Mouse (Mus musculus) hindbrain, embryonic 16.5 days (tissue): Measurements from ENCODE around the gene Gm21983. TPM values are rescaled to one million over a fixed set of nuclear protein-coding genes. Genes with fewer than 3 reads are reported as not detected.

Experiments
- ATAC-seq: fragments of 200-750 bp; cut with Nextera tagmentation; 2 replicates; pipeline ENCODE4 v1.8.0; 2017; ENCODE audit warnings: moderate TSS enrichment, moderate library complexity
- H3K27ac ChIP-seq: fragments of 300-500 bp; sonication (generic); 2 replicates; pipeline ENCODE4 v1.5.1; 2014; ENCODE audit warnings: low read depth, mild to moderate bottlenecking, control low read depth, low read length, moderate library complexity
- H3K27me3 ChIP-seq: fragments of 300-500 bp; sonication (generic); replicated peaks from 2 replicates; pipeline ENCODE4 v1.6.1; 2014; ENCODE audit warnings: low read length; ENCODE audit not compliant: control insufficient read depth, insufficient read depth
- H3K36me3 ChIP-seq: fragments of 300-500 bp; sonication (generic); 2 replicates; pipeline ENCODE4 v1.6.1; 2014; ENCODE audit warnings: mild to moderate bottlenecking, low read length, moderate library complexity, mixed read lengths; ENCODE audit not compliant: control insufficient read depth, insufficient read depth
- H3K4me1 ChIP-seq: fragments of 300-500 bp; sonication (generic); 2 replicates; pipeline ENCODE4 v1.6.1; 2014; ENCODE audit warnings: low read depth, low read length; ENCODE audit not compliant: control insufficient read depth, insufficient read depth
- H3K4me2 ChIP-seq: fragments of 300-500 bp; sonication (generic); 2 replicates; pipeline ENCODE4 v1.6.1; 2014; ENCODE audit warnings: mild to moderate bottlenecking, low read length, control low read depth, moderate library complexity
- H3K4me3 ChIP-seq: fragments of 300-500 bp; sonication (generic); 2 replicates; pipeline ENCODE4 v1.5.1; 2014; ENCODE audit warnings: mild to moderate bottlenecking, low read length, control low read depth, moderate library complexity
- H3K9ac ChIP-seq: fragments of 300-500 bp; sonication (generic); 2 replicates; pipeline ENCODE4 v1.6.1; 2014; ENCODE audit warnings: low read depth, mild to moderate bottlenecking, control low read depth, low read length, moderate library complexity
- H3K9me3 ChIP-seq: fragments of 300-500 bp; sonication (generic); 2 replicates; pipeline ENCODE4 v1.6.1; 2014; ENCODE audit warnings: mild to moderate bottlenecking, low read length, moderate library complexity; ENCODE audit not compliant: control insufficient read depth
- WGBS: fragments of 180-500 bp; shearing (Covaris S2); extraction: QIAGEN DNeasy Blood & Tissue Kit; methylation state at CpG from one replicate; pipeline ENCODE4 v1.1.7; 2014; 5-methylcytosine and 5-hydroxymethylcytosine counted together
- polyA plus RNA-seq: library from polyadenylated mRNA; unstranded; fragments of >200 nt; fragmentation: Nextera tagmentation; extraction: Ambion mirVana; gene quantifications from 2 replicates; pipeline ENCODE4 v1.2.1, GENCODE M21; 2015

Gm21983 gene
- polyA plus RNA-seq, 1 experiment from 2014 or later = not detected

GRCm38 (mm10) chr7:27166229-27166613 is 14.7 kb downstream of the Gm21983 start:
- H3K36me3 ChIP-seq = peaks cover 4% of the 10 kb centered on the region; the same call in 1 of the 2 replicates
- peak overlapping the region; percentile 85 for H3K4me2 ChIP-seq
- H3K27ac ChIP-seq = peak overlapping the region; percentile 98
- no peaks in the 10 kb centered on the region for H3K9me3 ChIP-seq
- H3K27me3 ChIP-seq = no peaks in the 10 kb centered on the region
- peak; percentile 63 for ATAC-seq
- WGBS = under 1% methylated on average over 26 of the region's 43 CpGs
- H3K4me3 ChIP-seq = peak overlapping the region; percentile 81
- H3K4me1 ChIP-seq = peaks cover 52% of the 10 kb centered on the region
- peak overlapping the region; percentile 91 for H3K9ac ChIP-seq

DNA sequence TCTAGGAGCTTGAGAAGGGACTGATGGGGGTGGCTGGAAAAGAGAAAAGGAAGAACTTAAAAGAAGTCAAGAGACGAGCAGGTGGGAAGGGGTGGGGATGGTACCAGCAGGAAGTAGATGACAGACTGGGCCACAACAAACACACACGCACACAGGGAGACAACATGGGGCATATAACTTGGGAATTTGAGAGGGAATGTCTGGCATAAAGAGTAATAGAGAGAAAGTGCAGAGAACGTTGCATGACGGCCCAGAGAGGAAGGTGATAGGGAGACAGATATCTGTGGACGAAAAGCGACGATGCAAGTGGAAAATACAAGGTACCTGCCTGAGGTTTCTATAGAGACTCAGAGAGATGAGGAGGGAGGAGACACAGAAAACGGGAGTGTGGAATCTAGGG is 15.2 kb downstream of the Gm21983 start:
- Histone ChIP-seq H3K4me2 (peak overlapping the region; percentile 85), H3K27me3 (no peaks in the 10 kb centered on the region), H3K9me3 (no peaks in the 10 kb centered on the region), H3K9ac (peak overlapping the region; percentile 91), H3K36me3 (peaks cover 4% of the 10 kb centered on the region; the same call in 1 of the 2 replicates), H3K4me1 (peaks cover 57% of the 10 kb centered on the region), H3K4me3 (peak overlapping the region; percentile 81), H3K27ac (peak overlapping the region; percentile 98)
- under 1% methylated on average over 8 of the region's 8 CpGs for WGBS
- ATAC-seq = 0 out of 2 replicates have a peak, but pooled peaks have one; percentile 1

GRCm38 (mm10) chr7:27165007-27165655 is 15.8 kb downstream of the Gm21983 start:
- peak overlapping the region; percentile 91 for H3K9ac ChIP-seq
- peak overlapping the region; percentile 98; the same call in 1 of the 2 replicates for H3K27ac ChIP-seq
- peak overlapping the region; percentile 85 for H3K4me2 ChIP-seq
- peaks cover 4% of the 10 kb centered on the region; the same call in 1 of the 2 replicates for H3K36me3 ChIP-seq
- no peaks in the 10 kb centered on the region for H3K9me3 ChIP-seq
- H3K4me1 ChIP-seq = peaks cover 61% of the 10 kb centered on the region
- 70% methylated on average over 23 of the region's 23 CpGs for WGBS
- H3K4me3 ChIP-seq = peak overlapping the region; percentile 81
- peak; percentile 5; the same call in 1 of the 2 replicates for ATAC-seq
- H3K27me3 ChIP-seq = no peaks in the 10 kb centered on the region

- Histone ChIP-seq H3K9ac (peak overlapping the region; percentile 91), H3K9me3 (no peaks in the 10 kb centered on the region), H3K4me1 (peaks cover 66% of the 10 kb centered on the region), H3K36me3 (peaks cover 8% of the 10 kb centered on the region), H3K4me2 (peak overlapping the region; percentile 85), H3K4me3 (peak overlapping the region; percentile 81), H3K27ac (no peak overlapping the region), H3K27me3 (no peaks in the 10 kb centered on the region)
- ATAC-seq = no peak
- WGBS = 81% methylated on average over 31 of the region's 33 CpGs
Observed at GRCm38 (mm10) chr7:27164112-27164947, 16.6 kb downstream of the Gm21983 start.

- WGBS = 81% methylated on average over 5 of the region's 5 CpGs
- Histone ChIP-seq H3K4me1 (peaks cover 66% of the 10 kb centered on the region), H3K36me3 (peaks cover 17% of the 10 kb centered on the region), H3K4me2 (peak overlapping the region; percentile 85), H3K9ac (peak overlapping the region; percentile 41), H3K9me3 (no peaks in the 10 kb centered on the region), H3K27me3 (no peaks in the 10 kb centered on the region), H3K4me3 (no peak overlapping the region; the same call in 1 of the 2 replicates), H3K27ac (no peak overlapping the region)
- ATAC-seq = no peak
Observed at GRCm38 (mm10) chr7:27163450-27163805, 17.5 kb downstream of the Gm21983 start.

- H3K4me1 ChIP-seq = peaks cover 66% of the 10 kb centered on the region
- WGBS = 79% methylated on average over 5 of the region's 5 CpGs
- peak overlapping the region; percentile 85 for H3K4me2 ChIP-seq
- peak overlapping the region; percentile 41 for H3K9ac ChIP-seq
- H3K9me3 ChIP-seq = no peaks in the 10 kb centered on the region
- no peak overlapping the region for H3K27ac ChIP-seq
- no peak for ATAC-seq
- no peaks in the 10 kb centered on the region for H3K27me3 ChIP-seq
- peaks cover 22% of the 10 kb centered on the region for H3K36me3 ChIP-seq
- H3K4me3 ChIP-seq = no peak overlapping the region; the same call in 1 of the 2 replicates
Observed at GRCm38 (mm10) chr7:27162780-27163449, 18.0 kb downstream of the Gm21983 start.

GRCm38 (mm10) chr7:27161744-27162143 is 19.1 kb downstream of the Gm21983 start:
- no peak for ATAC-seq
- Histone ChIP-seq H3K27ac (no peak overlapping the region), H3K9me3 (no peaks in the 10 kb centered on the region), H3K4me1 (peaks cover 57% of the 10 kb centered on the region), H3K4me3 (no peak overlapping the region), H3K27me3 (no peaks in the 10 kb centered on the region), H3K9ac (no peak overlapping the region), H3K4me2 (no peak overlapping the region), H3K36me3 (peaks cover 30% of the 10 kb centered on the region)
- 80% methylated on average over 4 of the region's 4 CpGs for WGBS

DNA sequence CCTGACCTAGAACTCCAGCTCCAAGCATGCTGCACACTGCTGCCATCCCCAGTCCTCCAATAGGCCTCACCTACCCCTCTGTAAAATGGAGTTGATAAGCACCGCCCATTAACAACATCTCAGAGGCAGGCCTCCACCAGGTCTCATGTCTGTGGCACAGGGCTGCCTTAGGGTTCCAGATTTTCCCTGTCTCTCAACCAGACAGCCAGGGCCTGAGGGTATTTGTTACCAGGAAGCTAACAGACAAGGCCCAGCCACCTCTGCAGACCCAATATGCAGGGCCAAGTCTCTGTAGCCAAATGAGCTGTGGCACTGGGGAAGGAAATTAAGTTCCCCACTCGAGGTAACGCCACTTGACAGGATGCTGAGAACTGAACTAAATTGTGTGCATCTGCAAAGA is 20.0 kb downstream of the Gm21983 start:
- no peak overlapping the region for H3K4me3 ChIP-seq
- H3K4me1 ChIP-seq = peaks cover 57% of the 10 kb centered on the region
- WGBS = 85% methylated on average over 3 of the region's 3 CpGs
- no peak overlapping the region for H3K4me2 ChIP-seq
- H3K9me3 ChIP-seq = no peaks in the 10 kb centered on the region
- H3K9ac ChIP-seq = no peak overlapping the region
- H3K27me3 ChIP-seq = no peaks in the 10 kb centered on the region
- peaks cover 30% of the 10 kb centered on the region for H3K36me3 ChIP-seq
- no peak for ATAC-seq
- no peak overlapping the region for H3K27ac ChIP-seq

- Histone ChIP-seq H3K27ac (no peak overlapping the region), H3K4me1 (peaks cover 49% of the 10 kb centered on the region), H3K9ac (no peak overlapping the region), H3K4me3 (no peak overlapping the region), H3K4me2 (no peak overlapping the region), H3K9me3 (no peaks in the 10 kb centered on the region), H3K27me3 (no peaks in the 10 kb centered on the region), H3K36me3 (peaks cover 27% of the 10 kb centered on the region)
- 14% methylated on average over 8 of the region's 8 CpGs for WGBS
- peak; percentile 88 for ATAC-seq
Observed at GRCm38 (mm10) chr7:27159882-27160281, 21.0 kb downstream of the Gm21983 start.
